Mouse (Mus musculus) liver, embryonic 13.5 days (tissue): ENCODE results near the gene Hrh2. TPM values are rescaled to one million over a fixed set of nuclear protein-coding genes. Genes with fewer than 3 reads are reported as not detected.

Source experiments
- ATAC-seq: fragments of 200-750 bp; cut with Nextera tagmentation; 2 replicates; pipeline ENCODE4 v1.8.0; 2017; ENCODE audit warnings: low read depth, mild to moderate bottlenecking, moderate number of reproducible peaks, moderate library complexity
- DNase-seq: peaks from one replicate; pipeline ENCODE4 v3.0.0; 2022
- H3K27ac ChIP-seq: fragments of 300-500 bp; sonication (generic); 2 replicates; pipeline ENCODE4 v1.5.1; 2015; ENCODE audit warnings: moderate library complexity, mild to moderate bottlenecking, inconsistent platforms
- H3K27me3 ChIP-seq: fragments of 300-500 bp; sonication (generic); 2 replicates; pipeline ENCODE4 v1.6.1; 2015; ENCODE audit warnings: mild to moderate bottlenecking, inconsistent platforms
- H3K36me3 ChIP-seq: fragments of 300-500 bp; sonication (generic); 2 replicates; pipeline ENCODE4 v1.6.1; 2015; ENCODE audit warnings: mild to moderate bottlenecking, inconsistent platforms
- H3K4me1 ChIP-seq: fragments of 300-500 bp; sonication (generic); replicated peaks from 2 replicates; pipeline ENCODE4 v1.6.1; 2015; ENCODE audit warnings: inconsistent platforms
- H3K4me2 ChIP-seq: fragments of 300-500 bp; sonication (generic); 2 replicates; pipeline ENCODE4 v1.6.1; 2015; ENCODE audit warnings: inconsistent platforms, mild to moderate bottlenecking, moderate library complexity
- H3K4me3 ChIP-seq: fragments of 300-500 bp; sonication (generic); replicated peaks from 2 replicates; pipeline ENCODE4 v1.5.1; 2015; ENCODE audit warnings: mild to moderate bottlenecking, inconsistent platforms
- H3K9ac ChIP-seq: fragments of 300-500 bp; sonication (generic); 2 replicates; pipeline ENCODE4 v1.6.1; 2015; ENCODE audit warnings: mild to moderate bottlenecking, inconsistent platforms
- H3K9me3 ChIP-seq: fragments of 300-500 bp; sonication (generic); replicated peaks from 2 replicates; pipeline ENCODE4 v1.6.1; 2016; ENCODE audit warnings: inconsistent platforms
- WGBS: fragments of 180-500 bp; shearing (Covaris S2); methylation state at CpG from one replicate; pipeline ENCODE4 v1.1.7; 2015; ENCODE audit not compliant: insufficient replicate concordance; 5-methylcytosine and 5-hydroxymethylcytosine counted together
- polyA plus RNA-seq: library from polyadenylated mRNA; unstranded; fragments of >200 nt; fragmentation: Nextera tagmentation; extraction: Ambion mirVana; gene quantifications from 2 replicates; pipeline ENCODE4 v1.2.1, GENCODE M21; 2015

The Hrh2 gene
- polyA plus RNA-seq, 1 experiment from 2014 or later, result 0.07 TPM

- Histone ChIP-seq H3K27ac (no peak overlapping the region), H3K27me3 (no peaks in the 10 kb centered on the region), H3K36me3 (no peaks in the 10 kb centered on the region), H3K4me2 (no peak overlapping the region), H3K4me1 (no peaks in the 10 kb centered on the region), H3K4me3 (no peak overlapping the region), H3K9ac (no peak overlapping the region), H3K9me3 (no peaks in the 10 kb centered on the region)
- ATAC-seq (no peak), DNase-seq (no peak)
- 42% methylated on average over 4 of the region's 4 CpGs for WGBS
These were observed 29.8 kb downstream of the Hrh2 start for GRCm38 (mm10) chr13:54221631-54222179.

DNA sequence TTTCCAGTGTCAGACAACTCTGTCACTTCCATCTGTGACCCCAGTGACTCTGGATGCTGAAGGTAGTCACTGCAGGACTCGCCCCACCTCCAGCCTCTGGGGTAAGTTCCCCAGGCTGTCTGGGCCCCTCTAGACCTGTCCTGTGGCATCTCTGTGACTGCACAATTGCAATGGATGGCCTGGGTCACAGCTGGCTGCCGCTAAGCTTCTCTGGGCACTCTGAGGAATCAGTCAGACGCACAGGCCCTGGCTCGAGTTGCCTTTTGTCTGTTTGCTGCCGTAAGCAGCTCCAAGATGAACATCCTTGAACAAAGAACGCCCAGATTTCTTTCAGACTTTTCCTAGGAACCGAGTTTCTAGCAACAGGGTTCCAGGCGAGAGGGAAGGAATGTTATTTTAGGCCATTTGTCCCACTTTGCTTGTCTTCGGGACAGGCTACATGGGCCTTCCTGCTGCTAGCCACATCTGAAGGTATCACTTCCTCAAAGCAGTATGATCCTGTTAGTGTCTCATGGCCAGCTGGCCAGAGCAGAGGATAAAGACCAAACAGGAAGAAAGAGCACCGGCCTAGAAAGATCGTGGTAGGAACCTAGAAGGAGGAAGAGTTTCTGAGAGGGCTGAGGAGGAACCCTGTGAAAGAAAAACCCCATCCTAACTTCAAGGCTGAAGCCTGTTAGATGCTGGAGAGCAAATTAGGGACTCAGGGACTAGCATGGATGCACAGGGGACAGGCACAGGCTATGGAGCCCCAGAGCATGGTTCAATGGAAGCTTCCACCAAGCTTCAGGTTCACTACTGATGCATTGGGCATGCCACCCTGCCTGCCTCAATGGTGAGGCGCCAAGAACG, 31.2 kb downstream of the Hrh2 start:
- no peak for ATAC-seq
- no peak overlapping the region for H3K9ac ChIP-seq
- no peaks in the 10 kb centered on the region for H3K27me3 ChIP-seq
- no peak for DNase-seq
- no peaks in the 10 kb centered on the region for H3K4me1 ChIP-seq
- no peak overlapping the region; the same call in 1 of the 2 replicates for H3K27ac ChIP-seq
- H3K4me3 ChIP-seq, result no peak overlapping the region
- no peaks in the 10 kb centered on the region for H3K9me3 ChIP-seq
- WGBS, result 42% methylated on average over 13 of the region's 13 CpGs
- H3K4me2 ChIP-seq, result no peak overlapping the region
- no peaks in the 10 kb centered on the region for H3K36me3 ChIP-seq

DNA sequence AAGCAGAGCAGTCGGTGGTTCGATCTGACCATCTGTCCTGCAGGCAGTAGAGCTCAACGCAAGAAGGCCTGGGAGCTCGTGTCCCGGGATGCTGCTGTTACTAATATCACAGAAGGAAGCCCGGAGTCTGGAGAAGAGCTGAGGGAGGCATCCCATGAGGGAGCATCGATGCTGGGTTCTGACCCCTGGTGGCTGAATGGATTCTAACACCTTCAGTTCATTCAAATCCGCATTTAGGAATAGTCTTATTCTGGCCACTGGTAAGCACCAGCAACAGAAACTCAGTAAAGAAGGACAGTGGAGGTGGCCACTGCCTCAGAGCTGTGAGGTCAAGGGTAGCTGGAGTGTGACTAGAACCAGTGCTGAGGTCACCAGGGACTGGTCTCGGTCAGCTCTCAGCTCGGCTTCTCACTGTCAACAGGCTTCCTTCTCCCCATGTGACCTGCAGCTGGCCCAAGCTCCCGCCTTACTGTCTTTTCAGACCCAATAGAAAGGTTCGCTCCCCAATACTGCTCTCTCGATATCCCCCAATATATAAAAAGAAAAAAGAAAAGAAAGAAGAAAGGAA, 36.1 kb downstream of the Hrh2 start:
- Histone ChIP-seq H3K36me3 (no peaks in the 10 kb centered on the region), H3K9me3 (no peaks in the 10 kb centered on the region), H3K4me2 (no peak overlapping the region), H3K4me1 (no peaks in the 10 kb centered on the region), H3K9ac (no peak overlapping the region), H3K27ac (no peak overlapping the region), H3K27me3 (no peaks in the 10 kb centered on the region), H3K4me3 (no peak overlapping the region)
- WGBS, result 23% methylated on average over 13 of the region's 13 CpGs
- no peak for DNase-seq
- no peak for ATAC-seq

GRCm38 (mm10) chr13:54230081-54230480, 38.2 kb downstream of the Hrh2 start:
- no peaks in the 10 kb centered on the region for H3K27me3 ChIP-seq
- no peak overlapping the region for H3K27ac ChIP-seq
- H3K4me3 ChIP-seq, result no peak overlapping the region
- ATAC-seq (no peak), DNase-seq (no peak)
- no peaks in the 10 kb centered on the region for H3K9me3 ChIP-seq
- H3K4me2 ChIP-seq, result no peak overlapping the region
- no peaks in the 10 kb centered on the region for H3K4me1 ChIP-seq
- H3K9ac ChIP-seq, result no peak overlapping the region
- 68% methylated on average over 6 of the region's 6 CpGs for WGBS
- H3K36me3 ChIP-seq, result no peaks in the 10 kb centered on the region

- Histone ChIP-seq H3K4me3 (no peak overlapping the region), H3K36me3 (no peaks in the 10 kb centered on the region), H3K4me1 (no peaks in the 10 kb centered on the region), H3K4me2 (no peak overlapping the region), H3K9ac (no peak overlapping the region), H3K27ac (no peak overlapping the region), H3K27me3 (no peaks in the 10 kb centered on the region), H3K9me3 (no peaks in the 10 kb centered on the region)
- WGBS, result 66% methylated on average over 10 of the region's 10 CpGs
- DNase-seq, result no peak
- no peak for ATAC-seq
These were observed 39.9 kb downstream of the Hrh2 start for GRCm38 (mm10) chr13:54231868-54232267.

GRCm38 (mm10) chr13:54237512-54237911, 45.6 kb downstream of the Hrh2 start:
- Histone ChIP-seq H3K36me3 (no peaks in the 10 kb centered on the region), H3K27me3 (no peaks in the 10 kb centered on the region), H3K9me3 (no peaks in the 10 kb centered on the region), H3K4me3 (no peak overlapping the region), H3K4me1 (no peaks in the 10 kb centered on the region), H3K4me2 (no peak overlapping the region), H3K9ac (no peak overlapping the region), H3K27ac (no peak overlapping the region)
- DNase-seq (no peak), ATAC-seq (no peak)
- 48% methylated on average over 6 of the region's 6 CpGs for WGBS

- no peak overlapping the region for H3K4me3 ChIP-seq
- H3K27ac ChIP-seq, result no peak overlapping the region
- H3K27me3 ChIP-seq, result no peaks in the 10 kb centered on the region
- H3K36me3 ChIP-seq, result no peaks in the 10 kb centered on the region
- WGBS, result 39% methylated on average over 14 of the region's 14 CpGs
- DNase-seq (no peak), ATAC-seq (no peak)
- H3K9ac ChIP-seq, result no peak overlapping the region
- H3K4me1 ChIP-seq, result no peaks in the 10 kb centered on the region
- H3K4me2 ChIP-seq, result no peak overlapping the region
- no peaks in the 10 kb centered on the region for H3K9me3 ChIP-seq
These were observed 46.8 kb downstream of the Hrh2 start for GRCm38 (mm10) chr13:54238585-54239323.

DNA sequence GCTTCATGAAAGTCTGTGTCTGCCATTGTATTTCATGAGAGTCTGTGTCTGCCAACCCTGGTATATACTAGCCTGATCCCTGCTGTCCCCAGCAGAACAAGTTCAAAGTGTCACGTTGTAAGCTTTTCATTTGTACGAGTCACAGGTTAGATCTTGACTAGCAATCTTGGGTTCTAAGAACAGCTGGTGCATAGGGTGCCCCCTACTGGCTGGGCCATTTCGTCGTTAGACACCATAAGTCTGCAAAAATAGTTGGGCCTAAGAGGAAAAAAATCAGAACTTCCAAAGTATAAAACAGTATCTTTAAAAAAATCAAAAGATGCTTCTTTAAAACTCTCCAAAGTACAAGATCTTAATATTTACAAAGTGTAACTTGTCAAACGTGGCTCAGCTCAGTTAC, 50.5 kb downstream of the Hrh2 start:
- no peak overlapping the region for H3K27ac ChIP-seq
- no peaks in the 10 kb centered on the region for H3K4me1 ChIP-seq
- DNase-seq (no peak), ATAC-seq (no peak)
- no peak overlapping the region for H3K4me3 ChIP-seq
- H3K9ac ChIP-seq, result no peak overlapping the region
- no peaks in the 10 kb centered on the region for H3K9me3 ChIP-seq
- 44% methylated on average over 5 of the region's 5 CpGs for WGBS
- H3K27me3 ChIP-seq, result no peaks in the 10 kb centered on the region
- H3K36me3 ChIP-seq, result no peaks in the 10 kb centered on the region
- no peak overlapping the region for H3K4me2 ChIP-seq

GRCm38 (mm10) chr13:54245204-54245603, 53.3 kb downstream of the Hrh2 start:
- no peaks in the 10 kb centered on the region for H3K9me3 ChIP-seq
- no peak for DNase-seq
- no peak overlapping the region for H3K27ac ChIP-seq
- no peak overlapping the region for H3K9ac ChIP-seq
- no peaks in the 10 kb centered on the region for H3K27me3 ChIP-seq
- no peak overlapping the region for H3K4me3 ChIP-seq
- no peaks in the 10 kb centered on the region for H3K4me1 ChIP-seq
- no peaks in the 10 kb centered on the region for H3K36me3 ChIP-seq
- no peak overlapping the region for H3K4me2 ChIP-seq
- WGBS, result 47% methylated on average over 5 of the region's 5 CpGs
- ATAC-seq, result no peak

- Histone ChIP-seq H3K9ac (no peak overlapping the region), H3K27ac (no peak overlapping the region), H3K27me3 (peaks cover 3% of the 10 kb centered on the region; the same call in 1 of the 2 replicates), H3K4me3 (no peak overlapping the region), H3K4me1 (no peaks in the 10 kb centered on the region), H3K4me2 (no peak overlapping the region), H3K9me3 (no peaks in the 10 kb centered on the region), H3K36me3 (no peaks in the 10 kb centered on the region)
- WGBS, result 28% methylated on average over 4 of the region's 4 CpGs
- DNase-seq (no peak), ATAC-seq (no peak)
These were observed 55.6 kb downstream of the Hrh2 start for GRCm38 (mm10) chr13:54247545-54247944.

DNA sequence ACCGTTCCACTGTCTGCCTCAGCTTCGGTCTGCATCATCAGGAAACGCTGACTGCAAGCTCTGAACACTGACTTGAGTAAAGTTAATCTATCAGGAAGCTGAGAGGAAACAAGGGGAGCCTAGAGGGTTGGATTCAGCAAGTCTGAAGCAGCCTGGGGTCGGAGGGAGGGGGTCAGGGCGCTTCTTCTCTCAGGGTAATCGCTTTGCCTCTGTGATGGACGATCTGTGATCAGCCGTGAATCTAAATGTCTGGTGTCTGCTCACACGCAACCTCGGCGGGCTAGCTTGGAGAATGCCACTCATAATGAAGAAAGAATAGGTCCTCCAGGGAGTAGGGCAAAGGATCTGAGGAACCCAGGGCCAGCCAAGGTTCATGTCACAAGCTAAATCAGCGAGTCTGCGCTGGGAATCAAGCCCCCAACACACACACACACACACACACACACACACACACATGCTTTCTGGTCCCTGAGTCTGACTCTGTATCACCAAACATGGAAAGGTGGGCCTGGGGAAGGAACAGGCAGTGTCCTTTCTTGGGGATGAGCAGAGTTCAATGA, 56.6 kb downstream of the Hrh2 start:
- H3K4me2 ChIP-seq, result no peak overlapping the region
- no peak overlapping the region for H3K27ac ChIP-seq
- no peaks in the 10 kb centered on the region for H3K36me3 ChIP-seq
- no peak overlapping the region for H3K9ac ChIP-seq
- no peak overlapping the region for H3K4me3 ChIP-seq
- peaks cover 5% of the 10 kb centered on the region; the same call in 1 of the 2 replicates for H3K27me3 ChIP-seq
- no peaks in the 10 kb centered on the region for H3K9me3 ChIP-seq
- DNase-seq (no peak), ATAC-seq (no peak)
- WGBS, result 56% methylated on average over 13 of the region's 13 CpGs
- no peaks in the 10 kb centered on the region for H3K4me1 ChIP-seq
